Mouse (Mus musculus): ENCODE results near the gene Urod.

The Urod gene

GRCm38 (mm10) chr4:116993672-116994621 is at the start of gene Urod:
Gene Urod, minus strand, starts transcription at chr4:116994413.
- peak; percentile 97 for DNase-seq

GRCm38 (mm10) chr4:117041283-117041721 is 47.1 kb upstream of the Urod start:
- DNase-seq = peak; percentile 68

DNA sequence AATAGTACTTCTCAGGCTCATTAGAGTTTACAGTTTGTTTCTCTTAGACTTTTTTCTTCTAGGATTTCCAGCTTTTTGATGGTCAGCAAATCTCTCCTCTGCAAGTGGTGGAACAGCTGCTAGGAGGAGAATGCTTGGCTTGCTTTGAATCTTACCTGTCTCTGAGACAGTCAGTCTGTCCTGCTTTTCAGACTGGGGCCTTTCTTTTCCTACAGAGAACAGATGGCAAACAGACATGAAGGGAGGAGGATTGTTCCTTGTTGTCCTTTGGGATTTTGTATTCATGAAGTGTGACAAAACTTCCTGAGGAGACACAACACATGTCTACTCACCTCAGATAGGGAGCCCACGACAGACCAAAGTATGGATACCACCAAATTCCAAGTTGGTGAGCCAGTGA is 46.6 kb upstream of the Urod start:
- DNase-seq = no peak

DNA sequence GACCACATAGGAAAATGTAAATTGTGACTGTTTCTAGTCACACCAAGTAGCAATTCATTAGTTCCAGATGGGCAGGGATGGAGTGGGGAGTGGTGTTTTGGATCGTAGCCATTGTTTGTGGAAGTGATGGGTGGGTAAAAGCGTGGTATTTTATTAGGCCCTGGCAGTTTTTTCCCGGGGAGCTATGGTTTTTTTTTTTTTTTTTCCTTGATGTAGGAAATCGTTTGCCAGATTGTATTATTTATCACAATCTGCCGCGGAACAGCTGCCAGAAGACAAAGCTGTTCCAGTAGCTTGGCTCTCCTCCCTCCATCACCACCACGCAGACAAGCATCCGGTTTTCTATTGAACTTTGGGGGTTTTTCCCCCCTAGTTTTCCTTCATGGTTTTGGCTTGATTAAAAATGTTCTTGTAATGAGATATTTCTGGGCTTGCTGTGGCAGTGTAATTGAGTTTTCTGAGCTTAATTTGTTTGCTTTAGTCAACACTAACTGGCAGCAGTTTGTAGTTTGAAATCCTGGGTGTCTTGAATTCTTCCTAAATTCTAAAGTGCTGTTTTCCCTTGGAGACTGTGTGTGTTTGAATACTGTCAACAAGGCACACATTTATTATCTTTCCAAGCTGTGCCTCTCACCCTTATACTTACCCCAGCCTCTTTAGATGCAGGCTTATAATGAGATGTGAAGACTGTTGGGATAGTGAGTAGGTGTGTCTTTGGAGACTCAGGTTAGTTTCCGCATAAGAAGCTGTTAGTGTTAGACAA is 45.9 kb upstream of the Urod start:
- peak; percentile 82 for DNase-seq

DNA sequence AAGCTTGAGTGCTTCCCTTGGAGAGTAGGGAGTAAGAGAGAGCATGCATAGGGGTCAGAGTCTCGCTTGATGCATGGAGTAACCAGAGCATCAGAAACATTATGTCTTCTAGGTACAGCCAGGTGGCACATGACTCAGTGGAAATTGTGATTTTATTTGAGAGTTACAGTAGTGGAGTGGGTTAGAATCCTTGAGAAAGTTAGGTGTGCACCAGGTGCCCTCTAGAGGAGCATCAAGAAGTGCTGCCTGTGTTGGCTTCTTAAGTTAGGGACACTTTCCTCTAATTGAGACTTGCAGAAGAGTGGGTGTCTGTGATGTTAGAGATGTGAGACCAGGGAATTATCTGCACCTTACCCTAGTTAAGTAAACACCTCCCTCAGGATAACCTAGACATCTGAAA is 36.9 kb upstream of the Urod start:
- no peak for DNase-seq

- DNase-seq = no peak
Measured at GRCm38 (mm10) chr4:117023469-117023868, 29.3 kb upstream of the Urod start.

- DNase-seq = peak; percentile 93
Measured at GRCm38 (mm10) chr4:117019206-117020134, 25.3 kb upstream of the Urod start, which contains the start of gene Eif2b3. Gene Eif2b3, plus strand, starts transcription at chr4:117019402.

DNA sequence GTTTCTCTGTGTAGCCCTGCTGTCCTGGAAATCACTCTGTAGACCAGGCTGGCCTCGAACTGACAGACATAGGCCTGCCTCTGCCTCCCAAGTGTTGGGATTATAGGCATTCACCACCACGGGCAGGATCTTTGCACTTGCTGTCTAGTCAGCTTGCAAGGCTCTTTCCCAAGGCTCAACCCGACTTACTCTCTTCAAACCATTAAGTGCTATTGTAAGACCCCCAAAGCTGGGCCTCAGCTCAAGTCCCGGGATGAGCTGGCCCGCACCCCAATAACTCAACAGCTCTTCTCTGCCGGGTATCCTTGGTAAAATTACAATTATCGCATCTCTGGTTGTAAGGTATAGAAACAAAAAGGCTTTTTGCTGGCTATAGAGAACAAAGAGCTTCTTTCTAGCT is 24.1 kb upstream of the Urod start:
- DNase-seq = no peak

GRCm38 (mm10) chr4:117017738-117018137 is 23.5 kb upstream of the Urod start:
- no peak for DNase-seq

GRCm38 (mm10) chr4:117014901-117015415 is 20.7 kb upstream of the Urod start:
- DNase-seq = no peak

DNA sequence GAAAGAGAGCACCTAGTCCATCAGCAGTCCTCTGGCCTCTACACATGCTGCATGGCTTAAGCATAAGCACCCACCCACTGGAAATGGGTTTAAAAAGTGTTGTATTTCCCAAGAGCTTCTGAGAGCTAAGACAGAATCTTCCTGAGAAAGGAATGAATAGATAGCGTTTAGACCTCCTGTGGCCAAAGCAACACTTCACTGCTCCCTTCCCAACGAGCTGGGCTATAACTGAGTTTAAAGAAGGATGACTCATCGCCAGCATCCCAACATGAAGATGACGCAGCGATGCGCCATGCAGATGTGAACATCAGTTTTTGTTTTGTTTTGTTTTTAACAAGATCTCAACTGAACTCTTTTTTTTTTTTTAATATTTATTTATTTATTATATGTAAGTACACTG is 19.4 kb upstream of the Urod start:
- DNase-seq = no peak

DNA sequence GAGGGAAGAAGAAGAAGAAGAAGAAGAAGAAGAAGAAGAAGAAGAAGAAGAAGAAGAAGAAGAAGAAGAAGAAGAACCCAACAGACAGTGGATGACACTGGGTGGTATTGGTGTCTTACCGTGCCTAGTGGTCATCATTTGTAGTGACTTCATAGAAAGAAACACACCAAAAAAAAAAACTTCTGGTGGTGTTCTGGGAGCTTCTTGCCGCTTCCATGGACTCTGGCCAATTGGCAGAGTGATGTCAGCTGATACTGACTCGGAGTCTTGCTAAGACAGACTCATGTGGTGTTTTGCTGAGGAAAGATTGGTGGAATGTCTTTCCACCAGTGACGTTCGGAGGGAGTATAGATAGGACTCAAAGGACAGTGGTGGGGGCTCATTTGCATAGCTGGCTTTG is 16.0 kb upstream of the Urod start:
- DNase-seq = no peak

- no peak for DNase-seq
Measured at GRCm38 (mm10) chr4:117007058-117007457, 12.8 kb upstream of the Urod start.

- DNase-seq = no peak
Measured at GRCm38 (mm10) chr4:117005611-117006400, 11.6 kb upstream of the Urod start.

DNA sequence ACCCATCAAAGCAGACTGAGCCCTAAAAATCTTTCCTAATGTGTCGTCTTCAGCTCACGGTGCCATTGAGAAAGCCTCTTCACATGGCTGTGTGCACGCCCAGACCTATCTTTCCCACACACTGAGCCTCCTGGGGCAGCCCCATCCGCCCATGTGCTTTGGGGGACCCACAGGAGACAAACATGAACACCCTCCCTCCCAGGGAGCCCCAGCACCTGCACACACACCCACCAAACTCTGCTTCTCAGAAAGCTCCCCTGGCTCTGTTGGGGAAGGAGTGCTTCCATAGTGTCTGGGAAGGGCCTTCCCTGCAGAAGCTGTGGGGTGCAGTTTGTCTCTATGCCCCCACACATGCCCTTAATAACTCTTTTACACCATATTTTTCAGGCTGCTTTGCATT is 10.4 kb upstream of the Urod start:
- no peak for DNase-seq

GRCm38 (mm10) chr4:117002543-117003521 is 8.6 kb upstream of the Urod start:
- DNase-seq = peak; percentile 82

- no peak for DNase-seq
Measured at GRCm38 (mm10) chr4:117001957-117002356, 7.7 kb upstream of the Urod start.

DNA sequence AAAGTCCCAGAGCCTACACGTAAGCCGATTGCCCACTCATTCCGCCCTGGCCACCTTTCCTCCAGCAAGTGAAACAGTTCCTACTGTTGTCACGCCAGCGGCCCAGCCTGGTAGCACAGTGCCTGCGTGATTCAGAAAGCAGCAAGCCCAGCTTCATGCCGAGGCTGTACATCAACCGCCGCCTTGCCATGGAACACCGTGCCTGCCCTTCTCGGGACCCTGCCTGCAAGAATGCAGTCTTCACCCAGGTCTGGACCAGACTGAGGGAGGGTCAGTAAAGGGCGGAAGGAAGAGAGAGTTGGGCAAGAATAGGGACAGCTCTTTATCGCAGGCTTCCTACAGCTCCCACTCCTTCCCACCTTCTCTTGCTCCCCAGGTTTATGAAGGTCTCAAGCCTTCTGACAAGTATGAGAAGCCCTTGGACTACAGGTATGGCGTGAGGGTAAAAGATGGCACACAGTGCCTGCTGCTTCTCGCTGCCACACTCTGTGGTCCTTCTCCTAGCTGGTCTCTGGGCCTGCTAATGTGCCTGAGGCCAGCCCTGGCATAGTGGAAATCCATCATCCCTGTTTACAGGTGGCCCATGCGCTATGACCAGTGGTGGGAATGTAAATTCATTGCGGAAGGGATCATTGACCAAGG is 5.4 kb upstream of the Urod start:
- no peak for DNase-seq

DNA sequence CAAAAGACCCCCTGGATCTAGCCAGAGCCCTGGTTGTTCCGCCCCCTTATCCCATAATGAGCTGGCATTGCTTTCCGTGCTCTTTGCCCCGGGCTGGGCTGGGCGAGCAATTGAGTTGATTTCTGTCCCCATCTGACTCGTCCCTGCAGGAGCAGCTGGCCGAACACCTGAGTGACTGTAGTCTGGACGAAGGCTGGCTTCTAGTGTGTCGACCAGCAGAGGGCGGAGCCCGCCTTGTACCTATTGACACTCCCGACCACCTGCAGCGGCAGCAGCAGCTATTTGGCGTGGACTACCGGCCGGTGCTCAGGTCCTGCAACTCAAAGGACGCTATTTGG is 1.6 kb upstream of the Urod start:
- peak; percentile 76 for DNase-seq

All from kidney, postnatal 10 days (tissue).